Mouse (Mus musculus): ENCODE data around the gene Fam221b.

The Fam221b gene

GRCm38 (mm10) chr4:43656339-43657109 lies 12.4 kb downstream of the Fam221b start, which contains the start of gene Hint2:
Gene Hint2 (minus strand): TSS chr4:43656466.
- peak; percentile 93 for DNase-seq (ENCODE audit: low spot score)

- DNase-seq (ENCODE audit: low spot score), result no peak
Observed at GRCm38 (mm10) chr4:43655656-43656338, 13.1 kb downstream of the Fam221b start.

- DNase-seq (ENCODE audit: low spot score), result no peak
Observed at GRCm38 (mm10) chr4:43653161-43654015, 15.6 kb downstream of the Fam221b start, which contains the start of gene Spag8. Gene Spag8 (minus strand): TSS chr4:43653594.

- DNase-seq (ENCODE audit: low spot score), result no peak
Observed at GRCm38 (mm10) chr4:43652726-43653125, 16.2 kb downstream of the Fam221b start.

DNA sequence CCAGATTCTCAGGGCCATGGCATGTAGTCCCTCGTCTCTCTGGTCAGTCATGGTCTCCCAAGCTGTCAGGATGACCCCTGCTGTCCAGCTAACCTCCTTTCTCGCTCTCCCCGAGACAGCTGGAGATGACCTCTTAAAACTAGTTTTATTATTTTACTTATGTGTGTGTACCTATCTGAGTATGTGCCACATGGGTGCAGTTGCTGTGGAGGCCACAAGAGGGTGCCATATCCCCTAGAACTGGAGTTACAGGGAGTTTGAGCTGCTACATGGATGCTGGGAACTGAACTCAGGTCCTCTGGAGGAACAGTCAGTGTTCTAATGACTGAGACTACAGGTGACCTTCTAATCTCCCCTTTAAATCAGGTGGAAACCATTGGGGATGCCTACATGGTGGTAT lies 19.2 kb downstream of the Fam221b start:
- DNase-seq (ENCODE audit: low spot score), result no peak

GRCm38 (mm10) chr4:43640491-43640890 lies 28.5 kb downstream of the Fam221b start:
- no peak for DNase-seq (ENCODE audit: low spot score)

GRCm38 (mm10) chr4:43640076-43640475 lies 28.9 kb downstream of the Fam221b start:
- no peak for DNase-seq (ENCODE audit: low spot score)

GRCm38 (mm10) chr4:43636751-43637150 lies 32.2 kb downstream of the Fam221b start:
- no peak for DNase-seq (ENCODE audit: low spot score)

GRCm38 (mm10) chr4:43634621-43635374 lies 34.1 kb downstream of the Fam221b start:
- no peak for DNase-seq (ENCODE audit: low spot score)

DNA sequence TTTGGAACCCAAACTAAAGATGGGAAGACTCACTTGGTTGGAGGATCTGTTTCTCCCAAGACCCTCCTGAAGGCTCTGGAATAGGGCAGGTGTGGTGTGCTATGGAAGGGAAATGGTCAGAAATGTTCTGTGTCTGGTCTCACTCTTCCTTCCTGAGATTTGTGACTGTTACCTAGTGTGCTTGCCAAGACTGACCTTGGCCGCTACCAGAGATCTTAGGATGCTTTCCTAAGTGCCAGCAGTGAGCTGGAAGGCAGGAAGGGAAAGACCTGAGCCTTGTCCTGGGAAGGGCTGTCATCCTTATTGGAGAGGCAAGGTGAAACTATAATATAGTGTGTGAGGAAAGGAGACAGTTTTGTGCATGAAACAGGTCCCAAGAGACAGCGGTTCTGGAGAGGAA lies 35.2 kb downstream of the Fam221b start:
- no peak for DNase-seq (ENCODE audit: low spot score)

DNA sequence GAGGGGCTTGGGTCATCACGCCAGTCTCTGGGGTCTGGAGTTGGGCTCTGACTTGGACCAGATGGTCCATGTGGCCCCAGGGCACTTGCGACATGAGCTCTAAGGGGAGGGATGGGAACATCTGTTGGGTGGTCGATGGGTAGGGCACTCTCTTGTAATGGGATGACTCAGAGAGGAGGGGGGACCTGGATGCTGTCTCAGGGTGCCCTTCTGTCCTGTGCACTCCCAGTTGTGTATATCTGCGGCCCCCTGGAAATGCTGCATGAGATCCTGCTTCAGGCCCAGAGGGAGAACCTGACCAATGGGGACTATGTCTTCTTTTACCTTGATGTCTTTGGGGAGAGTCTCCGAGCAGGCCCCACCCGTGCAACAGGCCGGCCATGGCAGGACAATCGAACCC lies 35.6 kb downstream of the Fam221b start:
- no peak for DNase-seq (ENCODE audit: low spot score)

- DNase-seq (ENCODE audit: low spot score), result no peak
Observed at GRCm38 (mm10) chr4:43631956-43632920, 36.7 kb downstream of the Fam221b start.

DNA sequence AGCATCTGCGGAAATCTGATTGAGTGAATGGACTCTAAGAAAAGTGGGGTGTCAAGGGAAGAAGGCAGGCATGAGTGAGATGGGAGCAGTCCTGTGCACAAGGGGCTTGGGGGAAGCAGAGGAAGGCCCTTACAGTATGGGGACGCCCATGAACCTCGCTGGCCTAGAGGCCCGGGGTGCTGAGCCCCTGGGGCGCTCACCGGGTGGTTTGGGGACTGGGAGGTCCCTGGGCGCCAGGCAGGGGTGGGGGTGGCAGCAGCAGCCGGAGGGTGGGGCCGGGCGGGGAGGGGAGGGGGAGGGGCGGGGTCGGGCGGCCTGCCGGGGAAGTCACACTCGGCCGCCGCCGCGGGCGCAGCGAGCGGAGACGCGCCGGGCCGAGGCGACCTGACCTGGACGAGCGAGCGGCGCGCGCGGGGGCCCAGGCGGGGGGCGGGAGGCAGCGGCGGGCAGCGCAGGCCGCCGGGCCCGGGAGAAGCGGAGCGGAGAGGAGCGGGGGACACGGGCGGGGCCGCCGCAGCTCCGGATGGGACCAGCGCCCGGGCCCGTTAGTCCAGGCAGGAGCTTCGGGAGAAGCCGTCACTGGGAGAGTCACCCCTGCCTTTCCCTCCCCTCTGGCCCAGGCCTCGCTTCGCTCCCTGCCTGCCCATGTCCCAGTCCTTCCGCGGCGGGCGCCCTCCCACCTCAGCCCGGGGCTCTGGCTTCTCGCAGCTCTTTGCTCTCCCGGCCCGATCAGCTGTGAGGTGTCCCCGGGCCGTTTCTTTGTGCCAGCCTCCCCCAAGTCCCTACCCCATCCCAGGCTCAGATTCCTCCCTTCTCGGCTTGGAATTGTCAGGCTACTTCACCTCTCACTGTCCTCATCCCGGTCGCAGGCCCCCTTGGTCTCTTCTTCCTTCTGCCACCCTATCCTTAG lies 37.6 kb downstream of the Fam221b start, which contains the start of gene Npr2:
TSS of gene Npr2 (plus strand) at position 890 of the 910 bp plus-strand sequence.
- DNase-seq (ENCODE audit: low spot score), result peak; percentile 36

- no peak for DNase-seq (ENCODE audit: low spot score)
Observed at GRCm38 (mm10) chr4:43630671-43631045, 38.3 kb downstream of the Fam221b start.

DNA sequence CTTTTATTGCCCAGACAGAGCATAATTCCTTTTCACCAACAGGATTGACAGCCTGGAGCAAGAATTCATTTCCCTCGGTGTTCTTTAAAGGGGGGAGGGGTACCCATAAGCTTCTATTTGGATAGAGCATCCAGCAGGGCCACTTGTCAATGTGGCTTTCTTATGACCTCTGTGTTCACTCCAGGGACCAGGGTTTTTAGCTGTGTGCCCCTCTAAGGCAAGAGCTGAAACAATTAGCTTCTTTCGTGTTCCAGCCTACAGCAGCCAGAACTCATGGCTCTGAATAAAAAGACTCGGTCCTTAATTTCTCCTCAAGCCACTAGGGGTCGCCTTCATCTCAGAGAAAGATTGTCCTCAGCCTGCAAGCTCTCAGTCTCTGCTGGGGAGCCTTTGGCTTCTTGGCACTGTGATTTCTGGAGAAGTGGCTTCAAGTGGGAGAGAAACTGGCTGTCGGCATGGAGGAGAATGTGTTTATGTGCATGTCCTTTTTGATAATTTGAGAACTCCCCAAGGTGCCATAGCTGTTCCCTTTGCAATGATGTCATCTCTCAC lies 38.8 kb downstream of the Fam221b start:
- peak; percentile 82 for DNase-seq (ENCODE audit: low spot score)

DNA sequence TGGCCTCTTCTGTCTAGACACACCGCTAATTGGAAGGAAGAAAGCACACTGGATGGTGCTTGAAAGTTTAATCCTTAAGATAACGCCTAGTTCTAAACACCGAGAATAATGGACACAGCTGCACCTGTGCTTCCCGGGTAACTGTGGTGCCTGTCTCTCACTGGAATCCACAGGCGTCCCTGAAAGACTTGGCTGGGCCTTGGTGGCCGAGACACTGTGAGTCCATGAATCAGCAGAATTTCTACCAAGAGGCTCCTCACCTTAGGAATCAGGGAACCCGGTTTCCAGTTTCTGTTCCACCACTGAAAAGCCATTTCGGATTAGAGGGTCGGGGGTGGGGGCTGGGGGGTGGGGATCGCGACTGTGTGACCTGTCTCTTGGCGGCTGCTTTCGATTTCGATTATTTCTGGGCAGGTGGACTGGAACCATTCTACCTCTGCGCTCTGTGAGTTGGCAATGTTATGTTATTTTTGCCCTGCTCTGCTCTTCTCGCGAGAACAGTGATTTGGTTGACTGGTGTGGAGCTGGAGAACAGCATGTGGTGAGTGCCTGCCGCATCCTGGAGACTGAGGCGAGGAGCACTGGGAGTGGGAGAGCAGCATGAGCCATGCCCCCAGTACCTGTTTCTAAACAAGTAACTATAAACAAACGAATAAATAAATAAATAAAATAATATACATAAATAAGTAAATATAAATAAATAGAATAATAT lies 39.7 kb downstream of the Fam221b start:
- no peak for DNase-seq (ENCODE audit: low spot score)

DNA sequence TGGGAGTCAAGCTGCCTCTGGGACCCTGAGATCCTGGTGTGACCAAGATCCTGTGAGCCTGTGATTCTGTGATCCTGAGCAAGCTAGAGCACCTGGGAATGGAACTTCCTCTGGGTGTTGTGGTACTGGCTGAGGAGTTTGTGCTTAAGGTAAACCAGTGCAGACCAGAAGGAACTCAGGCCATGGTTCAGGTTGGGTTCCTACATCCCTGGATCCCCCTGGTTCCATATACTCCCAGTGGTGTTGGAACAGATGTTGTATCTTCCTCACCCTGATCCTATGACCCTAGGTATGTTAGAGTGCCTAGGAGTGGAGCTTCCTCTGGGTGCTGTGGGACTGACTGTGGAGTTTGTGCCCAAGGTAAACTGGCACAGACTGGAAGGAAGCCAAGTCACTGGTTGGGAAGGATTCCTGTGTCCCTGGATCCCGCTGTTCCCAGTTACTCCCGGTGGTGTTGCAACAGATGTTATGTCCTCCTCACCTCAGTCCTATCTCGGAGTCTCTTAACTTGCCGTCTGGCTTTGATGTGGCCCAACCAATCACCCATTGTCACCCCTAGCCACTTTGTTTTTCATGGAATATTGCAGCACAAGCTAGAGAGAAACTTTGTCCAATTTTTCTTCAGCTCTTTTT lies 48.7 kb downstream of the Fam221b start:
- DNase-seq (ENCODE audit: low spot score), result peak; percentile 1

Measured in urinary bladder, postnatal 14 days (tissue).